Mouse (Mus musculus) liver, embryonic 14.5 days (tissue): ENCODE data around the gene Olfr750.

ENCODE experiments used
- CTCF ChIP-seq: IDR thresholded peaks from 2 replicates; pipeline ENCODE4 v1.5.1; 2016; ENCODE audit warnings: antibody characterized with exemption, low read depth, control low read depth
- EP300 ChIP-seq: IDR thresholded peaks from 2 replicates; pipeline ENCODE4 v1.6.1; 2016; ENCODE audit warnings: antibody characterized with exemption, low read depth

- TF ChIP-seq CTCF = no peak
- no peak for TF ChIP-seq EP300
Observed at GRCm38 (mm10) chr14:51027387-51028155, 46.7 kb downstream of the Olfr750 start.
